Mouse (Mus musculus) E14TG2a.4 (cell line): ENCODE results near the gene Olfr1368.

Experiments used
- H3K27me3 ChIP-seq: 2 replicates; pipeline ENCODE4 v1.6.1; 2014; ENCODE audit warnings: low read length, control low read depth; ENCODE audit not compliant: insufficient read depth
- H3K36me3 ChIP-seq: 2 replicates; pipeline ENCODE4 v1.6.1; 2014; ENCODE audit warnings: low read length, control low read depth; ENCODE audit not compliant: insufficient read depth
- H3K4me1 ChIP-seq: replicated peaks from 2 replicates; pipeline ENCODE4 v1.6.1; 2014; ENCODE audit warnings: low read depth, low read length, control low read depth
- H3K4me3 ChIP-seq: replicated peaks from 2 replicates; pipeline ENCODE4 v1.5.1; 2014; ENCODE audit warnings: mild to moderate bottlenecking, low read length
- H3K9me3 ChIP-seq: 2 replicates; pipeline ENCODE4 v1.6.1; 2014; ENCODE audit warnings: low read length, control low read depth
- CTCF ChIP-seq: conservative IDR thresholded peaks from 2 replicates; pipeline ENCODE4 v1.5.1; 2014; ENCODE audit warnings: low read length
- NANOG ChIP-seq: IDR thresholded peaks from 2 replicates; pipeline ENCODE4 v1.6.1; 2014; ENCODE audit warnings: borderline replicate concordance, low read length, mixed read lengths
- POU5F1 ChIP-seq: IDR thresholded peaks from 2 replicates; pipeline ENCODE4 v1.6.1; 2014; ENCODE audit warnings: low read length, borderline replicate concordance

Olfr1368 gene

GRCm38 (mm10) chr13:21110441-21110840 lies 35.2 kb downstream of the Olfr1368 start:
- Histone ChIP-seq H3K27me3 (no peaks in the 10 kb centered on the region), H3K9me3 (peaks cover 17% of the 10 kb centered on the region; the same call in 1 of the 2 replicates), H3K36me3 (no peaks in the 10 kb centered on the region), H3K4me3 (no peak overlapping the region), H3K4me1 (no peaks in the 10 kb centered on the region)
- no peak for TF ChIP-seq NANOG
- no peak for TF ChIP-seq POU5F1
- no peak for TF ChIP-seq CTCF

- no peaks in the 10 kb centered on the region for H3K27me3 ChIP-seq
- no peaks in the 10 kb centered on the region for H3K36me3 ChIP-seq
- TF ChIP-seq CTCF (no peak), POU5F1 (no peak), NANOG (no peak)
- H3K4me1 ChIP-seq: no peaks in the 10 kb centered on the region
- H3K4me3 ChIP-seq: no peak overlapping the region
- peaks cover 22% of the 10 kb centered on the region for H3K9me3 ChIP-seq
These were observed 35.9 kb downstream of the Olfr1368 start for GRCm38 (mm10) chr13:21109759-21110158.
